Mouse (Mus musculus) lung, postnatal 10 days (tissue): Measurements from ENCODE around the gene Shcbp1l.
A peak's percentile ranks its signal among the peaks of the same experiment; 100 is the strongest.
"Not testable (repeated sequence)": the region's sequence is repeated elsewhere in the genome, so short reads cannot be mapped to it uniquely, and the experiment has no call there.

Experiments
- DNase-seq: peaks from one replicate; pipeline ENCODE4 v3.0.0; 2021

Shcbp1l gene

DNA sequence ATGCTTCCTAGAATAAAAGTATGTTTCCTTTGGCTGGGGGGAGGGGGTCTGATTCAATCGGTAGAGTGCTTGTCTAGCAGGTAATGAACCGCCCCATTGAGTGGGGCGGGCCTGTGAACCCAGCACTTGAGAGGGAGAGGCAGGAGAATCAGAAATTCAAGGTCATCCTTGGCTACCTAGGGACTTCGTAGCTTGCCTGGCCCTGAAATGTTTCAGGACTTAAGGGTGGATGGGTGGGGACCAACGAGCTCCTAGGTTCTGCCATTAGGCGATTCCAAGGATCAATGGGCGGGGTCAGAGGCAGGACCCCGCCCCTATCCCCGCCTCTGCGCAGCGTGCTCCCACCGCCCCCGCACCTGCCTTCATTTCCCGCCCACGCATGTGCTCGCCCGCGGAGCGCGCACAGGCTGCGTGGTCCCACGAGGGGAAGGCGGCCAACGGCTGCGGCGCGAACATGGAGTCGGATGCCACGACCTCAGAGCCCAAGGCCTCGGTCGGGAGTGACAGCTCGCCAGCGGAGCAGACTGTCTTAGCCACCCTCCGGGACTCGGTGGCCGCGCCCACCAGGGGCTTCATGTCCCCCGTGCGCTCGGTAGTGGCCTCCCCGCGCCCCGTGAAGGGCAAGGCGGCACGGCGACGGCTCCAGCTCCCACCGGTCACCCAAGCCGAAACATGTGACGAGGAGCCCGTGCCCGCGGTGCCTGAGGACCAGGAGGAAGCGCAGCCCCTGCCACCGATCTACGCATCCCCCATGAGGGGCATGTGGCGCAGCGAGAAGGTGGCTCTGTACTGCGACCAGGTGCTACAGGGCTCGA, at the start of gene Shcbp1l:
Gene Shcbp1l (plus strand): TSS at position 393 of the 815 bp plus-strand sequence.
- peak; percentile 67 for DNase-seq

DNA sequence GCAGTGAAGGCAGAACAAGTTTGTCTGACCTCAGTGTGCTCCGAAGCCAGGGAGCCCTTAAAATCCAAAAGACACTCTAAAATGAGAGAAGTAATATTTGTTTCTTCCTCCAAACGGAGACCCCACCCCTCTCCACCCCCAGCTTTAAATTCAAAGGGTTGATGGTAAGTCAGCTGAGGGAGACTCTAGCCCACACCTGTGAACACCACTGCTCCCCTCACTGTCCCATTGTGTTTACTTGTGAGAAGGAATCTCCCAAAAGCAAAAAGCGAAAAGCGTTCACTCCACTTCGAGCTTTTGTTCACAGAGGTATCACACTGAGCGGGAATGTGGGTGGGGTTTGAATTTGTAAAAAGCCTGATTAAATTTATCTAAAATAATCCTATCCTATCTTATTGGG, 48.5 kb upstream of the Shcbp1l start:
- DNase-seq = no peak

- peak; percentile 41 for DNase-seq
These were observed 46.4 kb upstream of the Shcbp1l start for GRCm38 (mm10) chr1:153378587-153378986.

- DNase-seq = peak; percentile 8
These were observed 45.1 kb upstream of the Shcbp1l start for GRCm38 (mm10) chr1:153379832-153380231.

GRCm38 (mm10) chr1:153380746-153381282, 44.1 kb upstream of the Shcbp1l start:
- no peak for DNase-seq

DNA sequence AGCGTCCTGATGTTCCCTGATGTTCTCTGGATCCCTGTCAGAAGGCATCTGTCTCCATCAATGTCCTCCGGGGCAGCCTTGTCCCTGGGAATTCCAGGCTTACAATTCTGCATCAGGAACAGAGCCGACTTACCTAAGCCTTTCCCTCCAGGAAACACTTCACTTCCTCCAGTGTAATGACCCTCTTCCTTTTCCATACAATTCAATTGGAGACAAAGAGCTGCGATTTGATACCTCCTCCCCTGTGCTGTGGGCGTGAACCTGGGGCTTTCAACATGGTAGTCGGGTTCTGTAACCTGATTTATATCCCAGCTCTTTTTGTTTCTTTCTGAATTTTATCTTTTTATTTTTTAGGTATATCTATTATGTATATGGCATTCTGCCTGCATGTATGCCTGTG, 39.9 kb upstream of the Shcbp1l start:
- peak; percentile 21 for DNase-seq

GRCm38 (mm10) chr1:153385661-153386060, 39.3 kb upstream of the Shcbp1l start:
- not testable (repeated sequence) for DNase-seq

DNA sequence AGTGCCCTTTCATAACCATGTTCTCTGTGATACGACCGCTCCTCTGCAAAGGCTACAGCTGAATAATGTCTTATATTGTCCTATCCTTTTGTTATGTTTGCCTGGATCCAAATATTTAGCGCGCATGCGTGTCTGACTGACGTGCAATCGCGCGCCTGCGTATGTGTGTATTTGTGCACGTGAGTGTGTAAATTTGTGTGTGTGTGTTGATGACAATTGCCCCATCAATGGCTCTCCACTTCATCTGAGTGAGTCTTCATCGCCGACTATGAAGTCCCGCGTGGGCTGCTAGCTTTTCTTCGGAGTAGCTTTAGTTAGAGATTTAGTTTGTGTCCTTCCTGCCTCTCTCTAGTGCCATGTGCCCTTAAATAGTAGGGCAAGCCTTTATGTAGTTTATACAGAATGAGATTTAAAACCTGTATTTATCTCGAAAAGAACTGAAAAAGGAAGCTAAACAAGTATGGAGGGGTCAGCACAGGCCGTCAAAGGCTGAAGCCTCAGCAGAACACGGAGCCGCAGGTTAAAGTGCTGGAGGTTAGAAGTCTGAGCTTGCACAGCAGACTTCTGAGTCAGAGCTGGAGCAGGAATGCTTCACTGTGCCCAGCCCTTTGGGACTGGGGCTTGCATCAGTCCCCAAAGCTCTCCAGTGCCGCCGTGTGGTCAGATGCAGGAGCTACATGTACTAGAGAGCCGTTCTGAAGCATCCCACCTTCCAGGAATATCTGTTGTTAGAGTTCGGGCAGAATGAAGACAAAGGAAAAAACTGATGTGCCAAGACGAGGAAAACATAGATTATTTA, 38.5 kb upstream of the Shcbp1l start:
- peak; percentile 89 for DNase-seq

- DNase-seq = not testable (repeated sequence)
These were observed 29.3 kb upstream of the Shcbp1l start for GRCm38 (mm10) chr1:153395706-153396105.

GRCm38 (mm10) chr1:153401765-153402164, 23.2 kb upstream of the Shcbp1l start:
- DNase-seq = peak; percentile 80

GRCm38 (mm10) chr1:153407641-153408040, 17.3 kb upstream of the Shcbp1l start:
- DNase-seq = not testable (repeated sequence)

- DNase-seq = not testable (repeated sequence)
These were observed 16.7 kb upstream of the Shcbp1l start for GRCm38 (mm10) chr1:153408296-153408695.

GRCm38 (mm10) chr1:153410915-153411314, 14.0 kb upstream of the Shcbp1l start:
- not testable (repeated sequence) for DNase-seq

DNA sequence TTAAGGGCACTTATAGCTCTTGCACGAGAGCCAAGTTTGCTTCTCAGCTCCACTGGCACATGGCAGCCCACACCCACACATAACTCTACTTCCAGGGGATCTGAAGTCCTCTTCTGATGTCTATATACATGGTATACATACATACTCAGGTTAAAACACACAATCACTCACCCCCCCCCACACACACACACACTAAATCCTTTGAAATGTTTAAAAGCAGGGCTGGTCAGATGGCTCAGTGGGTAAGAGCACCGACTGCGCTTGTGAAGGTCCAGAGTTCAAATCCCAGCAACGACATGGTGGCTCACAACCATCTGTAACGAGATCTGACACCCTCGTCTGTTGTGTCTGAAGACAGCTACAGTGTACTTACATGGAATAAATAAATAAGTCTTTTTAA, 13.2 kb upstream of the Shcbp1l start:
- DNase-seq = no peak

- DNase-seq = not testable (repeated sequence)
These were observed 12.1 kb upstream of the Shcbp1l start for GRCm38 (mm10) chr1:153412663-153413396.

DNA sequence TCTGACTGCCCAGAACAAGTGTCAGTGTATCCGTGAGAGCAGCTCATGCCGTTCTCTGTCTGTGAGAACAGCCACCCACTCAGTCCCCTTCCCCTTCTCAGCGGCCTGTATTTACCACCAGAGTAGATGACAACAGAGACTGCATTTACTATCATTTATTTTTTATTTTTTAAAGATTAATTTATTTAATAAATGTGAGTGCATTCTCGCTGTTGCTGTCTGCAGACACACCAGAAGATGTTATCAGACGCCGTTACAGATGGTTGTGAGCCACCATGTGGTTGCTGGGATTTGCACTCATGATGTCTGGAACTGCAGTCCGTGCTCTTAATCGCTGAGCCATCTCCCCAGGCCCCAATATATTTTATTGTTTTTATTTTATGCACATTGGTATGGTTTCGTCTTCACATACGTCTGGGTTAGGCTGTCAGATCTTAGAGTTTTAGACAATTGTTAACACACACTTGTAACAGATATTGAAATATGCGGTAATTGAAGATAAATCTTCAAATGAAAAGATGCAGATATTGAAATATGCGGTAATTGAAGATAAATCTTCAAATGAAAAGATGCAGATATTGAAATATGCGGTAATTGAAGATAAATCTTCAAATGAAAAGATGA, 11.5 kb upstream of the Shcbp1l start:
- DNase-seq = not testable (repeated sequence)

DNA sequence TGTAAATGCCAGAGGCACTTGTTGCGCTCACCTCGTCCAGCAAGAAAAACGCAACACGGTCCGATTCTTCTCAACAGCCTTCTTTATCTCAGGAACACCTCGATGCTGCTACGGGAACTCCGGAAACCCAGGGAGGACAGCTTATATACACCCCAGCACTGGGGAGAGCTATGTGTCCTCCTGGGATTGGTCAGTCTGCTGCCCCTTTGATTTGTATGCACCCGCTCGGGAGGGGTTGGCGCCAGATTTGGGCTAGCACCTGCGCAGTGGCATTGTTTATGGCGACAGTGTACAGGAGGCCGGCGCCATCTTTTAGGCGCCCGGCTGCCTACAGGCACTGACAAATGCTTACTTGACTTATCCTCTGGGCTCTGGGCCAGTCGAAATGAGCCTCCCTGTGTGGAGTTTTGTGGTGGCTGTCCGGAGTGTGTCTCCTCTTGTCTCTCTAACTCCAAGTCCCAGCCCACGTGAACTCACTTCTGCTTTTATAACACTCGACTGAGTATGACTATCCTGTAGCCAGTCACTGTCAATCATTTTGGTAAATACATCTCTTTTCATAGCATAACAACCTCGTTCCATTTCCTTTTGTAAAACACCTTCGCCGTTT, 10.7 kb upstream of the Shcbp1l start:
- DNase-seq = peak; percentile 76

DNA sequence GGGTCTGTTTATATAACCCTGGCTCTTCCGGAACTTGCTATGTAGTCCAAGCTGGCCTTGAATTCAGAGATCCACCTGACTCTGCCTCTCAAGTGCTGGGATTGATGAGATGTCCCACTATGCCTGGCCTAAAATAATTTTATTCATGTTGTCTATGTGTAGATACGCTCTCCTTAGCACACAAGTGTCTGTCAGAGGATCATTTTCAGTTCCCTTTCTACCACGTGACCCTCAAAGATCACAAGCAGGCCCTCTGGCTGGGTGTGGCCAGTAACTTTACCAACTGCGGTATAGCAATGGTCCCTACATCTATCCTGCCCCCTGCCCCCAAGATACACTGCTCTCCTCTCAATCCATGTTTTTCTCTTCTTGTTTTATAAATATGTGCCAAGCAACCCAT, 10.0 kb upstream of the Shcbp1l start:
- peak; percentile 76 for DNase-seq

DNA sequence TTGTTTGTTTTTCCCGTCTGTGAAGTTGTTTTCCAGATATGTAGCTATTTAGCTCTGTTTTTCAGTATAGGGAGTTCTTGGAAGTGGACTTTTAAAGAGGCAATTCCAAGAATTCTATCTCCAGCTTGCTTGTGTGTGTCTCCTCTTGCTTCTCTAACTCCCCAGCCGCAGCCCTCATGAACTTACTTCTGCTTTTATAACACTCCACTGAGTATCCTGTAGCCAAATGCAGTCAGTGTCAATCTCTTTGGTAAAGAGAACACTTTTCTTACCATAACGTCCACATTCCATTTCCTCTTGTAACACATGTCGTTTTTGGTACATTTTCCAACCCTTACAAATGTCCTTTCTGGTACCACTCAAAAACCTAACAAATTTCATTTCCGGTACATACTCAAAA, 9.2 kb upstream of the Shcbp1l start:
- DNase-seq = not testable (repeated sequence)

DNA sequence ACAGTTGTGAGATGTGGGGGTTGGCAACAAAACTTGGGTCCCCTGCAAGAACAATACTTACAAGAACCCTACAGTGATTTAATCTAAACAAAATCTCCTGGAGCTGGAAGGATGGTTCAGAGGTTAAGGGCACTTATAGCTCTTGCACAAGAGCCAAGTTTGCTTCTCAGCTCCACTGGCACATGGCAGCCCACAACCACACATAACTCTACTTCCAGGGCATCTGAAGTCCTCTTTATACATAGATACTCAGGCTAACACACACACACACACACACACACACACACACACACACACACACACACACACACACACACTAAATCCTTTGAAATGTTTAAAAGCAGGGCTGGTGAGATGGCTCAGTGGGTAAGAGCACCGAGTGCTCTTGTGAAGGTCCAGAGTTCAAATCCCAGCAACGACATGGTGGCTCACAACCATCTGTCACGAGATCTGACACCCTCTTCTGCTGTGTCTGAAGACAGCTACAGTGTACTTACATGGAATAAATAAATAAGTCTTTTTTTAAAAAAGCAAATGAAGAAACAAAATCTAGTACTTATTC, 8.6 kb upstream of the Shcbp1l start:
- not testable (repeated sequence) for DNase-seq

GRCm38 (mm10) chr1:153417805-153418204, 7.2 kb upstream of the Shcbp1l start:
- DNase-seq = not testable (repeated sequence)

GRCm38 (mm10) chr1:153424271-153424670, 691 bp upstream of the Shcbp1l start:
- no peak for DNase-seq
